Mouse (Mus musculus) neural tube, embryonic 11.5 days (tissue): Measurements from ENCODE around the gene Tmem91. TPM values are rescaled to one million over a fixed set of nuclear protein-coding genes. Genes with fewer than 3 reads are reported as not detected.

Experiments used
- ATAC-seq: fragments of 200-750 bp; cut with Nextera tagmentation; 2 replicates; pipeline ENCODE4 v1.8.0; 2017; ENCODE audit warnings: moderate number of reproducible peaks, mild to moderate bottlenecking, moderate TSS enrichment, moderate library complexity; ENCODE audit not compliant: insufficient read depth, low FRiP score, low TSS enrichment
- DNase-seq: peaks from one replicate; pipeline ENCODE4 v3.0.0-alpha.2; 2015; ENCODE audit warnings: low spot score
- H3K27ac ChIP-seq: fragments of 300-500 bp; sonication (generic); 2 replicates; pipeline ENCODE4 v1.5.1; 2014; ENCODE audit warnings: low read depth, mild to moderate bottlenecking, low read length
- H3K27me3 ChIP-seq: fragments of 300-500 bp; sonication (generic); 2 replicates; pipeline ENCODE4 v1.6.1; 2014; ENCODE audit warnings: mild to moderate bottlenecking, low read length, mixed read lengths; ENCODE audit not compliant: control insufficient read depth, insufficient read depth
- H3K36me3 ChIP-seq: fragments of 300-500 bp; sonication (generic); 2 replicates; pipeline ENCODE4 v1.6.1; 2014; ENCODE audit warnings: mild to moderate bottlenecking, low read length, moderate library complexity, mixed read lengths; ENCODE audit not compliant: control insufficient read depth, insufficient read depth
- H3K4me1 ChIP-seq: fragments of 300-500 bp; sonication (generic); 2 replicates; pipeline ENCODE4 v1.6.1; 2014; ENCODE audit warnings: low read length, mixed read lengths; ENCODE audit not compliant: control insufficient read depth, insufficient read depth
- H3K4me2 ChIP-seq: fragments of 300-500 bp; sonication (generic); 2 replicates; pipeline ENCODE4 v1.6.1; 2014; ENCODE audit warnings: low read depth, mild to moderate bottlenecking, moderate library complexity
- H3K4me3 ChIP-seq: fragments of 300-500 bp; sonication (generic); 2 replicates; pipeline ENCODE4 v1.5.1; 2014; ENCODE audit warnings: low read depth, low read length
- H3K9ac ChIP-seq: fragments of 300-500 bp; sonication (generic); 2 replicates; pipeline ENCODE4 v1.6.1; 2014; ENCODE audit warnings: mild to moderate bottlenecking, low read length
- H3K9me3 ChIP-seq: fragments of 300-500 bp; sonication (generic); 2 replicates; pipeline ENCODE4 v1.6.1; 2016; ENCODE audit warnings: low read length; ENCODE audit not compliant: control insufficient read depth
- WGBS: fragments of 180-500 bp; shearing (Covaris S2); extraction: QIAGEN DNeasy Blood & Tissue Kit; methylation state at CpG from one replicate; pipeline ENCODE4 v1.1.7; 2014; 5-methylcytosine and 5-hydroxymethylcytosine counted together
- polyA plus RNA-seq: library from polyadenylated mRNA; unstranded; fragments of >200 nt; fragmentation: Nextera tagmentation; extraction: Ambion mirVana; gene quantifications from 2 replicates; pipeline ENCODE4 v1.2.1, GENCODE M21; 2014

The Tmem91 gene
- polyA plus RNA-seq, 1 experiment from 2014 or later, result 1.7 TPM

DNA sequence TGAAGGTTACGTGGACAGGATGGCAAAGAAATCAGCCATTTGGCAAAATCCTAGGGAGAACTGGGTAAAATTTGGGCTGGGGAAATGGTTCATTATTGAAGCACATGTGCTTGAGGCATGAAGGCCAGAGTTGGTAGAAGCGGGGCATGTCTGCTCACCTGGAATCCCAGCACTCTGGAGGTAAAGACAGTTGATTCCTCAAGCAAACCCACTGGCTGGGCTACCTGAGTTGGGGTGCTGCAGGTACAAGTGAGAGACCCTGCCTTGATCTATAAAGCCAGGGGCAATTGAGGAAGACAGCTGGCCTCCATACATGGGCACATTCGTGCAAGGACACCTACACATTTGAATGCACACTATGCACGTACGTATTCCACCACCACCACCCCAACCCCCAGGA lies 54.9 kb downstream of the Tmem91 start:
- DNase-seq (no peak), ATAC-seq (no peak)
- H3K4me2 ChIP-seq, result no peak overlapping the region
- WGBS, result 91% methylated on average over 5 of the region's 5 CpGs
- no peak overlapping the region for H3K4me3 ChIP-seq
- H3K27ac ChIP-seq, result no peak overlapping the region
- no peaks in the 10 kb centered on the region for H3K9me3 ChIP-seq
- no peaks in the 10 kb centered on the region for H3K4me1 ChIP-seq
- no peaks in the 10 kb centered on the region for H3K27me3 ChIP-seq
- H3K36me3 ChIP-seq, result no peaks in the 10 kb centered on the region
- no peak overlapping the region for H3K9ac ChIP-seq

GRCm38 (mm10) chr7:25619722-25619991 lies 55.3 kb downstream of the Tmem91 start:
- no peaks in the 10 kb centered on the region for H3K4me1 ChIP-seq
- no peak for ATAC-seq

More at GRCm38 (mm10) chr7:25619722-25619991, 55.3 kb downstream of the Tmem91 start:
- H3K4me3 ChIP-seq, result peak overlapping the region; percentile 36
- peak overlapping the region; percentile 35; the same call in 1 of the 2 replicates for H3K9ac ChIP-seq
- no peaks in the 10 kb centered on the region for H3K9me3 ChIP-seq
- H3K4me2 ChIP-seq, result peak overlapping the region; percentile 57
- no peaks in the 10 kb centered on the region for H3K27me3 ChIP-seq
- H3K27ac ChIP-seq, result no peak overlapping the region
- H3K36me3 ChIP-seq, result no peaks in the 10 kb centered on the region
- no peak for DNase-seq
- WGBS, result 24% methylated on average over 5 of the region's 5 CpGs

Other genes with a start within 250 kb of the Tmem91 start
- gene Ceacam1, start 197.6 kb downstream of the Tmem91 start, polyA plus RNA-seq, result 1.0 and 1.2 TPM in 2 replicates
- not detected in 2 replicates for gene Ceacam2, start 135.3 kb downstream of the Tmem91 start, polyA plus RNA-seq
- not detected in 2 replicates for gene Erich4, start 59.3 kb downstream of the Tmem91 start, polyA plus RNA-seq
- 22.4 and 23.2 TPM in 2 replicates for gene Dmac2, start 55.8 kb downstream of the Tmem91 start, polyA plus RNA-seq
- 0.88 and 1.7 TPM in 2 replicates for gene B3gnt8, start 48.5 kb downstream of the Tmem91 start, polyA plus RNA-seq
- gene Bckdha, start 16.2 kb downstream of the Tmem91 start, polyA plus RNA-seq, result 38.2 and 43.2 TPM in 2 replicates
- gene Exosc5, start 16.0 kb downstream of the Tmem91 start, polyA plus RNA-seq, result 49.8 and 54.4 TPM in 2 replicates
- gene B9d2, start 5.6 kb upstream of the Tmem91 start, polyA plus RNA-seq, result 33.4 and 37.2 TPM in 2 replicates
- 1.2 and 1.6 TPM in 2 replicates for gene Tgfb1, start 11.8 kb upstream of the Tmem91 start, polyA plus RNA-seq
- gene Ccdc97, start 43.9 kb upstream of the Tmem91 start, polyA plus RNA-seq, result 35.7 and 39.5 TPM in 2 replicates
- gene Hnrnpul1, start 79.6 kb upstream of the Tmem91 start, polyA plus RNA-seq, result 70.2 and 74.4 TPM in 2 replicates
- 29.9 and 33.7 TPM in 2 replicates for gene Axl, start 113.5 kb upstream of the Tmem91 start, polyA plus RNA-seq
- gene Cyp2s1, start 141.7 kb upstream of the Tmem91 start, polyA plus RNA-seq, result 3.2 and 3.3 TPM in 2 replicates
- gene Cyp2b10, start 222.5 kb upstream of the Tmem91 start, polyA plus RNA-seq, result not detected in 2 replicates